Mouse (Mus musculus) 416B (cell line): ENCODE data around the gene Olfr1261.

Source experiments
- DNase-seq: peaks from one replicate; pipeline ENCODE4 v3.0.0; 2011; ENCODE audit warnings: low read depth

Olfr1261 gene

DNA sequence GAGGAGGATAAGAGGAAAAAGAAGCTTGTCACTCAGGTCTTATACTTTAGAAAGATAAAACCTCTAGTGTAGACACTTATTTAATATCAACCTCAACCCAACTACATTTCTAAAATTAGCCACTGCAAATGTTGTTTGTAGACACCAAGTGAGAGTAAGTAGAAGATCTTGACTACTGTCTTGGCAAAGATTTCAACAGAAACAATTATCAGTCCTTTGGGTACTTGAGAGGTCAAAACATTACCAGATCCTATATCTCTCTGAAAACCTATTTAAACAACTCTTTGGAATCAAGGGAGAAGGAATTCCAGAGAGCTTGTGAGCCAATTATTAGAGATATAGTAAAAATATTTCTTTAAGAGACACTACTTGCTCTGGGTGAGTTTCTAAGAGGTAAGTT lies at the start of gene Olfr1261:
TSS of gene Olfr1261 (plus strand) at position 301 of the 400 bp plus-strand sequence.
- no peak for DNase-seq

DNA sequence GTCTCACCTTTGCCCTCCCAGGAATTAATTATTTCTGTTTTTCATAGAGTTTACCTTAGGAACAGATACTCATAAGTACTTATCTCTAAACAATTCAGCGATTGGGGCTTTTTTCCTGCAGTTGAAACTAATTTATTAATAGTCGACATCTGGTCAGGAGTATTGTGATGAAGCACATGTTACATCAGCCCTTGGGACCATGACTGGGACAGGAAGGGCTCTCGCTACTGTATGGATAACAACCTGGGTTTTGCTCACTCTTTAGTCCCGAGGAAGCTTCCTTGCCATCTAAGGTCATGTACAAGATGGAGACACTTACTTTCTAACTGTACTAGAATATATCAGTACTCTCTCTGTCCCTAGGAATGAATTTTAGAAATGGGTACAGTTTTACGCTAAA lies 42.5 kb upstream of the Olfr1261 start, which contains the start of gene Olfr1259:
TSS of gene Olfr1259 (minus strand) at position 101 of the 400 bp plus-strand sequence.
- DNase-seq: no peak

DNA sequence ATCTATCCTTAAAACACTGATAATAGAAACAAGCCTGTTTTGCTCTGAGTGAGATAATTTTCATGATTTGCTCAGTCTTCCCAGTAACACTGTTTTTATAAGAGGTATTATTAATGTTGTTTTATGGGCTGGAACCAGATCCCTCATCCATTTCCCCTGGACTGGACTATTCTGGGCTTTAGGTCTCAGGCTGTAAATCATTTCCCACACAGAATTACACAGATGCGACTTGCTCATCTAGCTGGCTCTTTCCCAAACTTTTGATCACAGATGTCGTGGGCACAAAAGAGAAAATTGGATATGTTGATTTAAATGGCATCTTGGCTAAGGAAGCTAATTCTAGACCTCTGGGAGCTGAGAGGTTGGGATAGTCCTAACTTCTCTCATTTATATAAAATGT lies 16.8 kb upstream of the Olfr1261 start, which contains the start of gene Olfr1260:
TSS of gene Olfr1260 (plus strand) at position 157 of the 400 bp plus-strand sequence.
- no peak for DNase-seq

DNA sequence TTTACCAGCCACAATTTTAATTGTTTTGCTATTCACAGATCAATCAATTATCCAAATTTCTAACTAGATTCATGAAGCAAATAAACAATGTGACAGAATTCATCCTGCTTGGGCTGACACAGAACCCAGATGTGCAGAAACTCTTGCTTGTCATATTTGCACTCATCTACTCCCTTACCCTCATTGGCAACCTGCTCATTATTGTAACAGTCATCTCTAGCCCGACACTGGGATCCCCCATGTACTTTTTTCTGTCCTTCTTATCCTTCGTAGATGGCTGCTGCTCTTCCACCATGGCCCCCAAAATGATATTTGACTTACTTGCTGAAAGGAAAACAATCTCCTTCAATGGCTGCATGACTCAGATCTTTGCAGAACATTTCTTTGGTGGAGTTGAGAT lies 13.3 kb upstream of the Olfr1261 start:
- no peak for DNase-seq

GRCm38 (mm10) chr2:89999845-90000244 lies 8.8 kb downstream of the Olfr1261 start, which contains the start of gene Olfr1262:
Gene Olfr1262 (plus strand): TSS chr2:90000145.
- no peak for DNase-seq

GRCm38 (mm10) chr2:90011831-90012230 lies 20.8 kb downstream of the Olfr1261 start, which contains the start of gene Olfr1263:
Gene Olfr1263 (plus strand): TSS chr2:90012131.
- DNase-seq: no peak

DNA sequence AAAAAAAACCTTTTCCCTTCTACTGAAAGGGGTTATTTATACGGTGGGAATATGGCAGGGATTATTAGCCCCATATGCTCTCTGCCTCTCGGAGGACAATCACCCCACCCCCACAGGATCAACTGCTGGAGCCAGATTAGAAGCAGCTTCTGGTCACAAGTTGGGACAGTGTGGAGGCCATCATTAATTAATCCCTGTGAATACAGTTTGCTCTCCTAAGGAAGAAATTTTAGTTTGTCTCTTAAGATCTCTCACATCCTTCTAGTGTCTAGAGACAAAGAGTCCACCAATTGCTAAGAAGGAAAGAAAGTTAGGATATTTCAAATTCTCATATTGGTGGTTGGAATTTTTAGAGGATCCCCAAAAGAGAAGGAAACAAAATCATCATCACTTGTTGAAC lies 34.5 kb downstream of the Olfr1261 start, which contains the start of gene Olfr1264:
TSS of gene Olfr1264 (minus strand) at position 101 of the 400 bp plus-strand sequence.
- no peak for DNase-seq

DNA sequence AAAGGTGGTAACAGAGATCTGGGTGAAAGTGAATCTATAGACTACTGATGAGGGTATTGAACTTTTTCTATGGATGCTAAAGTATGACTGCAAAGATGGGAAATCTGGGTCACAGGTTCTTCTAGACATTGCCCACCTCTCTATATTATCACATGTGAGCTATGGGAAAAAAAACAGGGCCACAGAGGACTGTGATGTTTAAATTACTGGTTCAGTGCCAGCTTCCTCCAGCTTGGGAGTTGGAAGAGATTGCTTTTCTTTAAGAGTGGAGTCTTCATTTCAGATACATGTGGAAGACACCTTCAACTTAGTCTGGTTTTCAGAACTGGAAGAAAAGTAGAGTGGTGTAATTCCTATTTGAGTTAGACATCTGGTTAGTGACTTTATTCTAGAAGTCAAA lies 44.0 kb downstream of the Olfr1261 start, which contains the start of gene Olfr1265:
TSS of gene Olfr1265 (plus strand) at position 301 of the 400 bp plus-strand sequence.
- no peak for DNase-seq
